Mouse (Mus musculus): Measurements from ENCODE around the gene Prelid3b. TPM values are rescaled to one million over a fixed set of nuclear protein-coding genes. Genes with fewer than 3 reads are reported as not detected.

Gene Prelid3b
- polyA plus RNA-seq, 1 experiment from 2014 or later, result 140 TPM

- 86% methylated on average over 4 of the region's 4 CpGs for WGBS (ENCODE audit: insufficient replicate concordance)
- no peak overlapping the region for H3K9ac ChIP-seq (ENCODE audit: low read depth, low read length)
- H3K27ac ChIP-seq (ENCODE audit: low read depth, low read length), result no peak overlapping the region
- no peaks in the 10 kb centered on the region for H3K36me3 ChIP-seq (ENCODE audit: control insufficient read depth, insufficient read depth, low read length)
- no peaks in the 10 kb centered on the region; the same call in 1 of the 2 replicates for H3K27me3 ChIP-seq (ENCODE audit: control insufficient read depth, insufficient read depth, low read length)
- no peaks in the 10 kb centered on the region for H3K4me1 ChIP-seq (ENCODE audit: control insufficient read depth, insufficient read depth, low read length)
- H3K4me2 ChIP-seq, result no peak overlapping the region
- H3K4me3 ChIP-seq (ENCODE audit: low read depth, low read length), result no peak overlapping the region
- no peak for ATAC-seq (replicated peaks; ENCODE audit: insufficient number of reproducible peaks, low FRiP score, low TSS enrichment)
- no peaks in the 10 kb centered on the region for H3K9me3 ChIP-seq (replicated peaks; ENCODE audit: control insufficient read depth, low read length)
These were observed 24.5 kb downstream of the Prelid3b start for GRCm38 (mm10) chr2:174448405-174448804.

DNA sequence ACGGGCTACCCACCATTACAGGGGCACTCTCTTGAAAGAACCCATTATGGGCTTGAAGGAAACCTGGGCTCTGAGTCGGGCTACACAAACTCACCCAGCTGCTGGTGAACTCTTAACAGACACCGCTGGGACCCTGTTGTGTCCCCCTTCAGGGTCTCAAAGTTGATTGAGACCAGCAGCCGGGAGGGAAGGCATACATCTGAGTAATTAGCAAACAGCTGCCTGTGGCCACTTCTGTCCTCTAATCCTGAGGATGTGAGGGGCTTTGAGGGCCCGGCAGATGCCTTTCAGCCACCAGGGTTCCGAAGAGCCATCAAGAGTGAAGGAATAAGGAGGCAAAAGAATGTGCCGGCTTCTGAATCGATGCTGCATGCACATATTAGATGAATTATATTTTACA lies 26.0 kb downstream of the Prelid3b start:
- H3K27ac ChIP-seq (ENCODE audit: low read depth, low read length), result no peak overlapping the region
- 65% methylated on average over 8 of the region's 8 CpGs for WGBS (ENCODE audit: insufficient replicate concordance)

DNA sequence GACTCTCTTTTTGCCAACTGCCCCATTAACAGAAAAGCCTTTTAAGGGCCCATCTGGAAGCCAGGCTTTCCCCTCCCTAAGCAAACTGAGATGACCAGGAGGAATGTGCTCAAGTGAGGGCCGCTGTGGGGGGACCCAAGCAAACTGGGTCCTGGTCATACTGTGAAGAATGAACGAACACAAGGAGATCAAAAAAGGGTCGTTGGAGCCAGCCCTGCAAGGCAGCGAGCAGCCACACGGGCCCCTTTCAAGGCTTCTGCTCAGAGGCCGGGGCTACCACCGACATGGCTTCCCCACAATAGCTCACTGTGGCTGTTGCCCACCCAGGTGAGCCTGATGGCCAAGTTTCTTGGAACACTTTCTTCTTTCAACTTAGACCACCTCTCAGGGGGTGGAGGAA lies 26.4 kb downstream of the Prelid3b start:
- Histone ChIP-seq H3K9ac (ENCODE audit: low read depth, low read length) (no peak overlapping the region), H3K4me1 (ENCODE audit: control insufficient read depth, insufficient read depth, low read length) (peaks cover 3% of the 10 kb centered on the region; the same call in 1 of the 2 replicates), H3K27me3 (ENCODE audit: control insufficient read depth, insufficient read depth, low read length) (no peaks in the 10 kb centered on the region; the same call in 1 of the 2 replicates), H3K36me3 (ENCODE audit: control insufficient read depth, insufficient read depth, low read length) (no peaks in the 10 kb centered on the region), H3K27ac (ENCODE audit: low read depth, low read length) (no peak overlapping the region), H3K9me3 (replicated peaks; ENCODE audit: control insufficient read depth, low read length) (no peaks in the 10 kb centered on the region), H3K4me3 (ENCODE audit: low read depth, low read length) (no peak overlapping the region), H3K4me2 (no peak overlapping the region)
- 56% methylated on average over 7 of the region's 7 CpGs for WGBS (ENCODE audit: insufficient replicate concordance)
- no peak for ATAC-seq (replicated peaks; ENCODE audit: insufficient number of reproducible peaks, low FRiP score, low TSS enrichment)

More for the DNA sequence above, 26.0 kb downstream of the Prelid3b start:
- Histone ChIP-seq H3K36me3 (ENCODE audit: control insufficient read depth, insufficient read depth, low read length) (no peaks in the 10 kb centered on the region), H3K9ac (ENCODE audit: low read depth, low read length) (no peak overlapping the region), H3K4me1 (ENCODE audit: control insufficient read depth, insufficient read depth, low read length) (peaks cover 3% of the 10 kb centered on the region; the same call in 1 of the 2 replicates), H3K9me3 (replicated peaks; ENCODE audit: control insufficient read depth, low read length) (no peaks in the 10 kb centered on the region), H3K27me3 (ENCODE audit: control insufficient read depth, insufficient read depth, low read length) (no peaks in the 10 kb centered on the region; the same call in 1 of the 2 replicates), H3K4me3 (ENCODE audit: low read depth, low read length) (no peak overlapping the region), H3K4me2 (no peak overlapping the region)
- no peak for ATAC-seq (replicated peaks; ENCODE audit: insufficient number of reproducible peaks, low FRiP score, low TSS enrichment)

GRCm38 (mm10) chr2:174445018-174445417 lies 27.9 kb downstream of the Prelid3b start:
- no peak overlapping the region for H3K27ac ChIP-seq (ENCODE audit: low read depth, low read length)
- no peaks in the 10 kb centered on the region for H3K9me3 ChIP-seq (replicated peaks; ENCODE audit: control insufficient read depth, low read length)
- H3K9ac ChIP-seq (ENCODE audit: low read depth, low read length), result no peak overlapping the region
- H3K36me3 ChIP-seq (ENCODE audit: control insufficient read depth, insufficient read depth, low read length), result no peaks in the 10 kb centered on the region
- H3K27me3 ChIP-seq (ENCODE audit: control insufficient read depth, insufficient read depth, low read length), result no peaks in the 10 kb centered on the region; the same call in 1 of the 2 replicates
- no peak for ATAC-seq (replicated peaks; ENCODE audit: insufficient number of reproducible peaks, low FRiP score, low TSS enrichment)
- no peak overlapping the region for H3K4me3 ChIP-seq (ENCODE audit: low read depth, low read length)
- WGBS (ENCODE audit: insufficient replicate concordance), result 79% methylated on average over 6 of the region's 6 CpGs
- no peak overlapping the region for H3K4me2 ChIP-seq
- peaks cover 3% of the 10 kb centered on the region; the same call in 1 of the 2 replicates for H3K4me1 ChIP-seq (ENCODE audit: control insufficient read depth, insufficient read depth, low read length)

DNA sequence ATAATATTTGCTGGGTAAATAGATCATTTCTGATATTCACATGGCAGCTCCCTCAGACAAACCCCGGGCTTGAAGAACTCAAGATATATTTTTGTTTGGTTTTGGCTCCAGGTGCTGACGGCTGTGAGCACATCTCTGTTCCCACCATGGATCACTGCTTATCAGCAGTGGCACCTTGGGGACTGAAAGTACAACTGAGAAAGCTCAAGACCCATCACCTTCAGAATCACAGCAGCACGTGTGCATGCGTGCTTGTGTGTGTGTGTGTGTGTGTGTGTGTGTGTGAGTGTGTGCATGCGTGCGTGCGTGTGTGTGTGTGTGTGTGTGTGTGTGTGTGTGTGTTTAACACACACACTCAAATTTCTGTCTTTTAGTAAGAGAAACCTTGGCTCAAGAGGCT lies 28.5 kb downstream of the Prelid3b start:
- Histone ChIP-seq H3K4me3 (ENCODE audit: low read depth, low read length) (no peak overlapping the region), H3K27me3 (ENCODE audit: control insufficient read depth, insufficient read depth, low read length) (no peaks in the 10 kb centered on the region; the same call in 1 of the 2 replicates), H3K4me1 (ENCODE audit: control insufficient read depth, insufficient read depth, low read length) (peaks cover 4% of the 10 kb centered on the region; the same call in 1 of the 2 replicates), H3K27ac (ENCODE audit: low read depth, low read length) (no peak overlapping the region), H3K4me2 (no peak overlapping the region), H3K36me3 (ENCODE audit: control insufficient read depth, insufficient read depth, low read length) (no peaks in the 10 kb centered on the region), H3K9me3 (replicated peaks; ENCODE audit: control insufficient read depth, low read length) (no peaks in the 10 kb centered on the region), H3K9ac (ENCODE audit: low read depth, low read length) (no peak overlapping the region)
- no peak for ATAC-seq (replicated peaks; ENCODE audit: insufficient number of reproducible peaks, low FRiP score, low TSS enrichment)
- 65% methylated on average over 7 of the region's 7 CpGs for WGBS (ENCODE audit: insufficient replicate concordance)

DNA sequence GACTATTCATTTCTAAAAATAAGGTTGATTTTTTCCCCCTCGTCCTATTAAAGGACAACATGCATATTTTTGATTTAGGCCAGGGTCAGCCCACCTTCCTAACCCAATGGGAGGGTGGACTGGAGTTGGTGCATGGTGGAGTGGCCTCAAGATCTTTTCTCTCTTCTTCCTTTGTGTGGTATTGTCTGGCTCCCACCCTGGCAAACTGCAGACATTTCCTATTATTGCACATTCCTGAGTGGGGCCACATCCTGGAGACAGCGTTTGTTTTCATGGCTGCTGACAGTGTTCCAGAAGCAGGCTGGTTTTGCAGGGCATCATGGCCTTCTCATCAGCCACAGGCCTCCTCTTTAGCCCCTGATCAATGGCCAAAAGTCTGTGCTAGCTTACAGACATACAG lies 29.8 kb downstream of the Prelid3b start:
- Histone ChIP-seq H3K27ac (ENCODE audit: low read depth, low read length) (no peak overlapping the region), H3K9ac (ENCODE audit: low read depth, low read length) (no peak overlapping the region), H3K36me3 (ENCODE audit: control insufficient read depth, insufficient read depth, low read length) (no peaks in the 10 kb centered on the region), H3K4me3 (ENCODE audit: low read depth, low read length) (no peak overlapping the region), H3K27me3 (ENCODE audit: control insufficient read depth, insufficient read depth, low read length) (no peaks in the 10 kb centered on the region), H3K9me3 (replicated peaks; ENCODE audit: control insufficient read depth, low read length) (no peaks in the 10 kb centered on the region), H3K4me1 (ENCODE audit: control insufficient read depth, insufficient read depth, low read length) (peaks cover 13% of the 10 kb centered on the region; the same call in 1 of the 2 replicates), H3K4me2 (no peak overlapping the region)
- WGBS (ENCODE audit: insufficient replicate concordance), result 62% methylated on average over 2 of the region's 2 CpGs
- ATAC-seq (replicated peaks; ENCODE audit: insufficient number of reproducible peaks, low FRiP score, low TSS enrichment), result no peak

DNA sequence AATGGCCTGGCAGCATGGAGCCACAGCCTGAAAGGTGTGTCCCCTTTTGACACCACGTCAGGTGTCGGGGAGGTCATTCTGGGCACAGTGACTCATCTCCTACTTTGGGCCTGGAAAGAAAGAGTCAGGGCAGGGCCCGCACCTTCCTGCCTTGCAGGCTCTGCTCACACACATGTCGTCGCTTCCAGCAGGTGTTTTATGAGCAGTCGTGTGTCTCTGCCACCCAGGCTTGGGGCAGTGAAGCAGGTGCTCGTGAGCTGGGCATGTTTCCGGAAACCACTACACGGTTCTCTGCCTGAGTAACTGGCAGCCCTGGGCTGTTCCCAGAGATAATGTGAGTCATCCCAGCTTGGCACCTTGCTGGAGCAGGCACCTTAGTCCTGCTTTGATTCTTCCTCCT lies 30.4 kb downstream of the Prelid3b start:
- Histone ChIP-seq H3K4me2 (no peak overlapping the region), H3K27ac (ENCODE audit: low read depth, low read length) (no peak overlapping the region), H3K4me1 (ENCODE audit: control insufficient read depth, insufficient read depth, low read length) (peaks cover 16% of the 10 kb centered on the region; the same call in 1 of the 2 replicates), H3K9ac (ENCODE audit: low read depth, low read length) (no peak overlapping the region), H3K36me3 (ENCODE audit: control insufficient read depth, insufficient read depth, low read length) (no peaks in the 10 kb centered on the region), H3K27me3 (ENCODE audit: control insufficient read depth, insufficient read depth, low read length) (no peaks in the 10 kb centered on the region), H3K4me3 (ENCODE audit: low read depth, low read length) (no peak overlapping the region), H3K9me3 (replicated peaks; ENCODE audit: control insufficient read depth, low read length) (no peaks in the 10 kb centered on the region)
- 66% methylated on average over 9 of the region's 9 CpGs for WGBS (ENCODE audit: insufficient replicate concordance)
- ATAC-seq (replicated peaks; ENCODE audit: insufficient number of reproducible peaks, low FRiP score, low TSS enrichment), result no peak

GRCm38 (mm10) chr2:174441898-174442297 lies 31.0 kb downstream of the Prelid3b start:
- H3K9ac ChIP-seq (ENCODE audit: low read depth, low read length), result no peak overlapping the region
- H3K27me3 ChIP-seq (ENCODE audit: control insufficient read depth, insufficient read depth, low read length), result no peaks in the 10 kb centered on the region
- 66% methylated on average over 4 of the region's 4 CpGs for WGBS (ENCODE audit: insufficient replicate concordance)
- no peak overlapping the region for H3K4me2 ChIP-seq
- H3K27ac ChIP-seq (ENCODE audit: low read depth, low read length), result no peak overlapping the region
- no peak for ATAC-seq (replicated peaks; ENCODE audit: insufficient number of reproducible peaks, low FRiP score, low TSS enrichment)
- H3K4me3 ChIP-seq (ENCODE audit: low read depth, low read length), result no peak overlapping the region
- peaks cover 16% of the 10 kb centered on the region; the same call in 1 of the 2 replicates for H3K4me1 ChIP-seq (ENCODE audit: control insufficient read depth, insufficient read depth, low read length)
- no peaks in the 10 kb centered on the region for H3K9me3 ChIP-seq (replicated peaks; ENCODE audit: control insufficient read depth, low read length)
- H3K36me3 ChIP-seq (ENCODE audit: control insufficient read depth, insufficient read depth, low read length), result no peaks in the 10 kb centered on the region

GRCm38 (mm10) chr2:174439961-174440360 lies 32.9 kb downstream of the Prelid3b start:
- ATAC-seq (replicated peaks; ENCODE audit: insufficient number of reproducible peaks, low FRiP score, low TSS enrichment), result no peak
- no peak overlapping the region for H3K27ac ChIP-seq (ENCODE audit: low read depth, low read length)
- no peak overlapping the region for H3K4me3 ChIP-seq (ENCODE audit: low read depth, low read length)
- WGBS (ENCODE audit: insufficient replicate concordance), result 81% methylated on average over 9 of the region's 9 CpGs
- H3K36me3 ChIP-seq (ENCODE audit: control insufficient read depth, insufficient read depth, low read length), result no peaks in the 10 kb centered on the region
- H3K27me3 ChIP-seq (ENCODE audit: control insufficient read depth, insufficient read depth, low read length), result no peaks in the 10 kb centered on the region
- no peaks in the 10 kb centered on the region for H3K9me3 ChIP-seq (replicated peaks; ENCODE audit: control insufficient read depth, low read length)
- H3K9ac ChIP-seq (ENCODE audit: low read depth, low read length), result no peak overlapping the region
- H3K4me1 ChIP-seq (ENCODE audit: control insufficient read depth, insufficient read depth, low read length), result peaks cover 16% of the 10 kb centered on the region; the same call in 1 of the 2 replicates
- no peak overlapping the region for H3K4me2 ChIP-seq
